Mouse (Mus musculus) lung, postnatal 0 days (tissue): ENCODE results near the gene Rarg.

Experiments
- CTCF ChIP-seq: IDR thresholded peaks from 2 replicates; pipeline ENCODE4 v1.5.1; 2016; ENCODE audit warnings: antibody characterized with exemption, mild to moderate bottlenecking
- EP300 ChIP-seq: IDR thresholded peaks from 2 replicates; pipeline ENCODE4 v1.6.1; 2016; ENCODE audit warnings: antibody characterized with exemption, mild to moderate bottlenecking, control low read depth

GRCm38 (mm10) chr15:102239851-102240250, 17.5 kb downstream of the Rarg start:
- TF ChIP-seq CTCF (no peak), EP300 (no peak)
